Mouse (Mus musculus) duodenum, adult 2 months (tissue): ENCODE measurements around the gene Lefty1. TPM values are rescaled to one million over a fixed set of nuclear protein-coding genes. Genes with fewer than 3 reads are reported as not detected.

Experiments
- polyA plus RNA-seq: library from polyadenylated mRNA; depleted of rRNA; stranded (reverse); fragments of >200 nt; gene quantifications from 2 replicates; pipeline ENCODE4 v1.2.3, GENCODE M21; 2012; ENCODE audit warnings: low replicate concordance; rRNA removed

Lefty1 gene
- polyA plus RNA-seq, result 4.3 and 5.2 TPM in 2 replicates

DNA sequence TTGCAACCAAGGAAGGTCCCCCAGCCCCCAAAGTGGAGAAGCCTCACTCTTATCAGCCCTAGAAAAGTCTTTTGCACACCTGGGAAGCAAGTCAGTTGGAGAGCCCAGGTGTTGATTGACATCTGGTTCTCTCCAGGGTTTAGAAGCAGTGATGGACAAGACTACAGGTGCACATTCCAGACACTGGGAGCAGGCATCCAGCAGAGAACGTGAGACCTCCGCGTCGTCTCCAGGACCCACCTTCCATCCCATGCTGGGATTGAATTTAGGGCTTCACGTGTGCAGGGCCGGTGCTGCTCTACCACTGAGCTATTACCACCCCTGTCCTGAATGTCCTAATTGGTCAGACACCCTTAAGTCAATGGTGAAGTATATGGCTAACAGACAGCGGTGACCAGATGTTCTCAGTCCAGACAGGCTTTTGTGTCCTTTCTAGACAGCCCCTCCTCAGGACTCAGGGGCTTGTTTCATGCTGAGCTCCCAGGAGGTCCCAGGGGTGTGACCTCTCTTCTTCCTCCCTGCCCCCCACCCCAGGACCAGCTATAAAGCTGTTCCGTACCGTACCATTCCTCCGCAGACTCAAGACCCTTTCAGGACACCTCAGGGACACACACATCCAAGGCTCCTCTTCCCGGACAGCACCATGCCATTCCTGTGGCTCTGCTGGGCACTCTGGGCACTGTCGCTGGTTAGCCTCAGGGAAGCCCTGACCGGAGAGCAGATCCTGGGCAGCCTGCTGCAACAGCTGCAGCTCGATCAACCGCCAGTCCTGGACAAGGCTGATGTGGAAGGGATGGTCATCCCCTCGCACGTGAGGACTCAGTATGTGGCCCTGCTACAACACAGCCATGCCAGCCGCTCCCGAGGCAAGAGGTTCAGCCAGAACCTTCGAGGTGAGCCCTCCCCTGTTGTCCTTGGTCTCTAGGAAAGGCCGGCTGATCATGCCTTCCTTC is at the start of gene Lefty1:
Gene Lefty1 (plus strand): TSS at position 556 of the 953 bp plus-strand sequence.

DNA sequence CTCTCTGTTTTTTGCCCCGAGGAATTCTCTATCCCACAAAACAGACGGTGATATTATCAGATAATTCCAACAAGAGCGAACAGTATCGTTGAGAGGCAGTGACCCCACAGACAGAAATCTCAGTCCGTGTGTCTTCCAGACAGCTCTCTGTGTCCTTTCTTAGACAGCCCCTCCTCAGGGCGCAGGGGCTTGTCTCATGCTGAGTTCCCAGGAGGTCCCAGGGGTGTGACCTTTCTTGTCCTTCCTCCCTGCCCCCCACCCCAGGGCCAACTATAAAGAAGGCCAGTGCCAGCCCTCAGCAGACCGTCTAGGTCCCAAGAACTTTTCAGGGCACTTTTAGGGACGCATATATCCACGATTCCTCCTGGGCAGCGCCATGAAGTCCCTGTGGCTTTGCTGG is 42.0 kb upstream of the Lefty1 start, which contains the start of gene Lefty2:
Gene Lefty2 (plus strand): TSS at position 301 of the 400 bp plus-strand sequence.

DNA sequence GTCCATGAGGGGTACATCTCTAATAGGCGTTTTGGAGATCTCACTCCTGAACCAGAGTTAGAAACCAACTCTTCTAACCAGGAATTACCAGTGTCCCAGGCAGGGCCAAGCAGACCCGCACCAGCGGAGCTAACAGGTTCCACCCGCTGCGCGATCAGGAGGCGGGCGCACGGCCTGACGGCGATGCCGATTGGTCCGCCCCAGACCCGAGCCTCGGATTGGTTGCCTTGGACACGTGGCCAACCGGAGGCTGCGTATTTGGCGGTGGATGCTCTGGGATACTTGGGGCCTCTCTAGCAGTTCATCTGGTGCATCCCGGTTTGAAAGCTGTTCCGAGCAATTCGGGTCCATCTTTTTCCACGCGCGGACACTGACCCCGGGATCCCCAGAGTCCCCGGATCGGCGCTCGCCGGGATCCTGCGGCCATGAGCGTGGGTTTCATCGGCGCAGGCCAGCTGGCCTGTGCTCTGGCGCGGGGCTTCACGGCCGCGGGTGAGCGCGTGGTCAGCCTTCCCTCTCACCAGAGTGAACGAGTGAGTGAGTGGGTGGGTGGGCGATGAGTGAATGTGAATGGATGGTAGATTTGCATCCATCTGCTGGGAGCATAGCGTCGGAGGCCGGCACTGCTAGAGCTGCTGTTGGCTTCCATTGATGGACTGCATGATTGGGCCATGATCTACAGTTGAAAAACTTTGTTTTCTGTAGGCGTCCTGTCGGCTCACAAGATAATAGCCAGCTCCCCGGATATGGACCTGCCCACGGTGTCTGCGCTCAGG is 30.6 kb upstream of the Lefty1 start, which contains the start of gene Pycr2:
Gene Pycr2 (plus strand): TSS at position 255 of the 776 bp plus-strand sequence.

DNA sequence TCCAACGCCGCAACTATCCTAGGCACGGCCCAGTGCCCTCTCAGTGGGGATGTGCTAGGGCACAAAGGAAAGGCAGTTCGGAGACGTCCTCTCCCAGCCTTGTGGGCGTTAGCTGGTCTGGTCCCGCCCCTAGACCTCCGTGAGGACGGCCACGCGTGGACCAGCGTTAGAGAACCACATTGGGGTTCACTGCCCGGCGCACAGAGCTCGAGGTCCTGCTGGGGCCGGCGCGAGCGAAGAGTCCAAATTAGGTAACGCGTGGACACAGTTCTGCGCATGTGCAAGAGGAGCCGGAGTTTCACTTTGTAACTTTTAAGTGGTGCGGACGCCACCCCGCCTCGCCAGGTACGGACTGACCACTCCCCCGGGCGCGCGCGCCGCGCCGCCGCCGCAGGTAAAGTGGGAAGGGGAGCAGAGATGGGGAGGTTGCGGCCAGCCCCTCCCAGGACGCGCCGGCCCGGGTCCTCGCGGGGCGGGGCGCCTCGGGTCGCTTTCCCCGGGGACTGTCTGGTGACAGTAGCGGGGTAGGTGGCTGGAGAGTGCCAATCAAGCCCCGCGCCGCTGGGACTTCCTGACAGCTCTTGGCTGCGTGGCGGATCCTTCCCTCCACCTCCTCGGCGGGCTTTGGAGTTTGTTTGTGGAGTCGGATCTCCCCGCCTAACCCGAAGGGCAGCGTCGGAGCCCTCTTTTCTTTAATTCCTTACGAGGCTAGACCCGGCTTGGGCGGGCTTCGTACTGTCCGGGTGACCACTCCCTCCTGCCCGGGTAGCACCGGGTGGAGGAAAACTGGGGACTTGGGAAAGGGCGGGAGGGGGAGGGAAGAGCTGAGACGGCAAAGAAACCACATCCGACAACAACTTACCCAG is 7.6 kb downstream of the Lefty1 start, which contains the start of gene Tmem63a:
Gene Tmem63a (plus strand): TSS at position 179 of the 866 bp plus-strand sequence.

Other genes with a start within 250 kb of the Lefty1 start
- not detected in 2 replicates for gene Mixl1, start 238.0 kb upstream of the Lefty1 start, polyA plus RNA-seq
- 5.5 and 6.4 TPM in 2 replicates for gene Acbd3, start 209.0 kb upstream of the Lefty1 start, polyA plus RNA-seq
- gene H3f3a, start 121.1 kb upstream of the Lefty1 start, polyA plus RNA-seq, result 83.1 TPM in 2 replicates
- gene Sde2, start 83.9 kb upstream of the Lefty1 start, polyA plus RNA-seq, result 1.9 and 2.2 TPM in 2 replicates
- not detected in 2 replicates for gene Lefty2, start 41.9 kb upstream of the Lefty1 start, polyA plus RNA-seq
- gene Pycr2, start 30.7 kb upstream of the Lefty1 start, polyA plus RNA-seq, result 28.4 and 32.0 TPM in 2 replicates
- gene Tmem63a, start 7.3 kb downstream of the Lefty1 start, polyA plus RNA-seq, result 16.7 and 35.3 TPM in 2 replicates
- gene Ephx1, start 85.9 kb downstream of the Lefty1 start, polyA plus RNA-seq, result 11.5 and 41.9 TPM in 2 replicates
- not detected in 2 replicates for gene 9130409I23Rik, start 116.2 kb downstream of the Lefty1 start, polyA plus RNA-seq
- gene Nvl, start 209.2 kb downstream of the Lefty1 start, polyA plus RNA-seq, result 1.8 and 3.4 TPM in 2 replicates
- gene Cnih4, start 209.7 kb downstream of the Lefty1 start, polyA plus RNA-seq, result 8.4 and 10.1 TPM in 2 replicates